Mouse (Mus musculus) hindbrain, embryonic 12.5 days (tissue): ENCODE measurements at regions not wholly inside any gene's neighbourhood (a gene's known extent, or its start where the extent isn't known, plus 50 kb on each side); places are given as distances from the start of the nearest gene placed in this dataset.

Experiments
- ATAC-seq: fragments of 200-750 bp; cut with Nextera tagmentation; 2 replicates; pipeline ENCODE4 v1.8.0; 2017; ENCODE audit warnings: moderate TSS enrichment; ENCODE audit not compliant: low FRiP score
- H3K27ac ChIP-seq: fragments of 300-500 bp; sonication (generic); 2 replicates; pipeline ENCODE4 v1.5.1; 2016; ENCODE audit warnings: mild to moderate bottlenecking
- H3K27me3 ChIP-seq: fragments of 300-500 bp; sonication (generic); 2 replicates; pipeline ENCODE4 v1.6.1; 2016; ENCODE audit warnings: mild to moderate bottlenecking
- H3K36me3 ChIP-seq: fragments of 300-500 bp; sonication (generic); 2 replicates; pipeline ENCODE4 v1.6.1; 2016; ENCODE audit warnings: mild to moderate bottlenecking
- H3K4me1 ChIP-seq: fragments of 300-500 bp; sonication (generic); 2 replicates; pipeline ENCODE4 v1.6.1; 2016
- H3K4me2 ChIP-seq: fragments of 300-500 bp; sonication (generic); replicated peaks from 2 replicates; pipeline ENCODE4 v1.6.1; 2016; ENCODE audit warnings: mild to moderate bottlenecking
- H3K4me3 ChIP-seq: fragments of 300-500 bp; sonication (generic); 2 replicates; pipeline ENCODE4 v1.5.1; 2016; ENCODE audit warnings: mild to moderate bottlenecking
- H3K9ac ChIP-seq: fragments of 300-500 bp; sonication (generic); 2 replicates; pipeline ENCODE4 v1.6.1; 2016; ENCODE audit warnings: mild to moderate bottlenecking, moderate library complexity
- H3K9me3 ChIP-seq: fragments of 300-500 bp; sonication (generic); replicated peaks from 2 replicates; pipeline ENCODE4 v1.6.1; 2016; ENCODE audit warnings: mild to moderate bottlenecking
- WGBS: fragments of 180-500 bp; shearing (Covaris S2); methylation state at CpG from one replicate; pipeline ENCODE4 v1.1.7; 2016; 5-methylcytosine and 5-hydroxymethylcytosine counted together

DNA sequence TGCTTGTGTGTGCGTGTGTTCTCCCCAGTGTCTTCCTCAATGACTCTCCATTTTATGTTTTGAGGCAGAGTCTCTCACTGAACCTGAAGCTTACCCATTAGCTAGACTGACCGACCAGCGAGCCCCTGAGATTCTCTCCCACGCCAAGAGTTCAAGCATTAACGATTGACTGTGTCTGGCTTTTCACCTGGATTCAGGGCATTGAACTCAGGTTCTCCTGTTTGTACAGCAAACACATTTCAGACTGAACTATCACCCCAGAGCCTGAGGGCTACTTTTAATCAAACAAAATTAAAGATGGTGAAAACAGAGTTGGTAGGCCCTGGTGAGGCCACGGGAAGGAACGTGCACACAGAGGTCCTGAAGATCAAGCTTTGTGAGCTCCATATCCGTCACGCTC is 158.2 kb upstream of the Nr2f2 start:
- no peak overlapping the region for H3K27ac ChIP-seq
- H3K9me3 ChIP-seq: no peaks in the 10 kb centered on the region
- no peaks in the 10 kb centered on the region for H3K4me1 ChIP-seq
- no peak for ATAC-seq
- no peak overlapping the region for H3K4me2 ChIP-seq
- WGBS: 92% methylated on average over 9 of the region's 9 CpGs
- no peak overlapping the region for H3K4me3 ChIP-seq
- no peaks in the 10 kb centered on the region for H3K27me3 ChIP-seq
- H3K36me3 ChIP-seq: no peaks in the 10 kb centered on the region
- no peak overlapping the region for H3K9ac ChIP-seq

GRCm38 (mm10) chr7:70524251-70524650 is 157.7 kb upstream of the Nr2f2 start:
- Histone ChIP-seq H3K36me3 (no peaks in the 10 kb centered on the region), H3K9ac (no peak overlapping the region), H3K9me3 (no peaks in the 10 kb centered on the region), H3K4me1 (no peaks in the 10 kb centered on the region), H3K4me3 (no peak overlapping the region), H3K4me2 (no peak overlapping the region), H3K27ac (no peak overlapping the region), H3K27me3 (no peaks in the 10 kb centered on the region)
- 91% methylated on average over 4 of the region's 4 CpGs for WGBS
- ATAC-seq: no peak

- H3K4me2 ChIP-seq: no peak overlapping the region
- no peaks in the 10 kb centered on the region for H3K27me3 ChIP-seq
- no peaks in the 10 kb centered on the region for H3K9me3 ChIP-seq
- peaks cover 7% of the 10 kb centered on the region; the same call in 1 of the 2 replicates for H3K4me1 ChIP-seq
- 53% methylated on average over 3 of the region's 3 CpGs for WGBS
- ATAC-seq: no peak
- no peak overlapping the region for H3K4me3 ChIP-seq
- H3K36me3 ChIP-seq: no peaks in the 10 kb centered on the region
- H3K27ac ChIP-seq: no peak overlapping the region
- H3K9ac ChIP-seq: no peak overlapping the region
Observed at GRCm38 (mm10) chr7:70516741-70517140, 150.2 kb upstream of the Nr2f2 start.

GRCm38 (mm10) chr7:70515341-70515851 is 148.9 kb upstream of the Nr2f2 start:
- no peak overlapping the region for H3K4me2 ChIP-seq
- WGBS: 30% methylated on average over 8 of the region's 8 CpGs
- no peak overlapping the region; the same call in 1 of the 2 replicates for H3K27ac ChIP-seq
- H3K4me3 ChIP-seq: no peak overlapping the region
- peaks cover 7% of the 10 kb centered on the region; the same call in 1 of the 2 replicates for H3K4me1 ChIP-seq
- no peak overlapping the region for H3K9ac ChIP-seq
- H3K9me3 ChIP-seq: no peaks in the 10 kb centered on the region
- H3K36me3 ChIP-seq: no peaks in the 10 kb centered on the region
- ATAC-seq: no peak
- H3K27me3 ChIP-seq: no peaks in the 10 kb centered on the region

DNA sequence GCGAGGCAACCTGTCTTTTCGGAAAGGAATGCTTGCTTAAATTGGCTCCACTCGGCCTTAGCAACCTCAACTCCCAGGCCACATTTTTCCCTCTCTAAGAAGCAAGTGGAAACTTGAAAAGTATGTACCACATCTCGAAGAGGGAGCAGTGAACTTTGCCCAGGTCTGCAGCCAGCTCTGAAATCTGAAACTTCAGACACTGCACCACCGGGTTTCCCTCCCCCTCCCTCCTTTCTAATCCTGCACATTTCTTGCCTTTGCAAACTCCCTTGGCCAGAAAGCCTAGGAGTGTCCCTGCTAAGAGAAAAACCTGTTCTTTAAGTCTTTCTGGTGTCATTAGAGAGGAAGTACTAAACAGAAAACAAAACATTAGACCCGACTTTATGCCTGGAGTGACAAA is 148.1 kb upstream of the Nr2f2 start:
- Histone ChIP-seq H3K27ac (no peak overlapping the region; the same call in 1 of the 2 replicates), H3K9me3 (no peaks in the 10 kb centered on the region), H3K36me3 (no peaks in the 10 kb centered on the region), H3K9ac (no peak overlapping the region), H3K4me3 (no peak overlapping the region), H3K4me1 (peaks cover 7% of the 10 kb centered on the region; the same call in 1 of the 2 replicates), H3K4me2 (no peak overlapping the region), H3K27me3 (no peaks in the 10 kb centered on the region)
- 15% methylated on average over 6 of the region's 6 CpGs for WGBS
- no peak for ATAC-seq

DNA sequence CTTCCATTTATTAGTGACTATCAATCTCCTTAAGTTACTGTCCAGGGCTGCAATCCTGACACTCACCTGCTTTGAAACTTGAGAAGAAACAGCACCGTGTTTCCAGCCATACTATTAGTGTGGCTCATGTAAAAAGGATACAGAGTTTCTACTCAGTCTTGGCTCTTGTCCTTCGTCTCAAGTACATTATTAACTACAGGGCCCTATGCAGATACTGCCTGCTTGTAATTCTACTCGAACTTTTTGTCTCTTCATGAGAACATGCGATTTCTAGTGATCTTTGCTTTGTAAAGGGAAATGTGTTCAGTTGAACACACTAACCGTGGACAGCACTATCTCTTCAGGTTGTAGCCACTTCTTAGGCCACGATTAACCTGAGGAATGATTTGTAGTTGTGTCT is 145.8 kb upstream of the Nr2f2 start:
- H3K27me3 ChIP-seq: no peaks in the 10 kb centered on the region
- H3K4me3 ChIP-seq: no peak overlapping the region
- no peak overlapping the region for H3K27ac ChIP-seq
- H3K9ac ChIP-seq: no peak overlapping the region
- 87% methylated on average over 6 of the region's 6 CpGs for WGBS
- H3K36me3 ChIP-seq: no peaks in the 10 kb centered on the region
- ATAC-seq: no peak
- no peaks in the 10 kb centered on the region for H3K9me3 ChIP-seq
- no peak overlapping the region for H3K4me2 ChIP-seq
- peaks cover 7% of the 10 kb centered on the region; the same call in 1 of the 2 replicates for H3K4me1 ChIP-seq

DNA sequence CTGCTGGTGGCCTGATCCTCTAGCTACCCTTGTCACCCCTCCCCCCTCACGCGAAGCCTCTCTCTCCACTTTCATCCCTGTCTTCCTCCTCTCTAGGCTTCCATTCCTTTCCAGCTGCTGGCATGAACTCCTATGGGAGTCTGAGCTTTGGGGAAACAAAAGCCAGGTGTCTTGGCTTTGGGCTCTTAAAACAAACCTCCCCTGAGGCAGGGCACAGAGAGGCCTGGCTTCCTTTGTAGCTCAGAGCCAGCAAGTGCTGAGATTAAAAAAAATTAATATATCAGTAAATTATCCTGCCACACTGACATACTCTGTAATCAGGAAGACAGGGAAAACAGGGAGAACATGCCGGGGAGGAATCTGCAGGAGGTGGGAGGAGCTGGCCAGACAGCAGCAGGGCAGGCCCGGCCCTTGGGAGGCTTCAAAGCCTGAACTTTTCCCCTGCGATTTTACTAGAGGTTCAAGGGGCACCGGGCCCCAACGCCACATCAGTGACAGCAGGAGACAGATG is 139.2 kb upstream of the Nr2f2 start:
- H3K27ac ChIP-seq: no peak overlapping the region
- ATAC-seq: no peak
- no peak overlapping the region for H3K4me2 ChIP-seq
- WGBS: 16% methylated on average over 7 of the region's 7 CpGs
- H3K4me1 ChIP-seq: peaks cover 7% of the 10 kb centered on the region
- no peaks in the 10 kb centered on the region for H3K27me3 ChIP-seq
- no peaks in the 10 kb centered on the region for H3K9me3 ChIP-seq
- no peaks in the 10 kb centered on the region for H3K36me3 ChIP-seq
- H3K4me3 ChIP-seq: no peak overlapping the region
- H3K9ac ChIP-seq: no peak overlapping the region

- WGBS: 78% methylated on average over 4 of the region's 4 CpGs
- no peak for ATAC-seq
- H3K4me1 ChIP-seq: peaks cover 7% of the 10 kb centered on the region
Observed at GRCm38 (mm10) chr7:70501821-70502220, 135.3 kb upstream of the Nr2f2 start.

DNA sequence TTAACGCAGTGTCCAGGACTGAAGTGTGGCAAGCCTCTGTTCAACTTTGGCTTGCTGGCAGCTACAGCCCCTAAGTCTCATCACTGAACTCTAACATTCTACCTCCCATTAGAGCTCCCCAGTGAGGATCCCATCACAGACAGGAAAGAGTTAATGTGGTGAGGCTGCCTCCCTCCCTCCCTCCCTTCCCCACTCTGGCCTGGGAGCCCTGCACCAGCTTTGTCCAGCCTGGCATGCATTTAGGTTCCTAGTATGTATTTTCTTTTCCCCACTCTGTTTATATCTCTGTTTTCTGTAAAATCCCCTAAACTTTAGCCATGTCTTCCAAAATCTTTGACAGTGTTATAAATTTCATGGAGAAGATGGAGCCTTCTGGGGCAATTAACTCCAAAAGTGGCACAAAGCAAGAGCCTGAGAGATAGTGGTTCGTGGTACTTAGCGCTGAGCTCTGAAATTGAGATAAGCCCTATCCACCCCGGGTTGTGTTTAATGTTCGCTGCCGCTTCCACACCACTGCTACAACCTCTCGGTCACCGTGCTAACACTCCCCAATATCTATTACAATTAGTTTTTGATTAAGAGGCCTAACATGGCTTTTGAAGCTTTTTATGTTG is 130.1 kb upstream of the Nr2f2 start:
- H3K4me2 ChIP-seq: no peak overlapping the region
- 0 out of 2 replicates have a peak, but pooled peaks cover 3% of the 10 kb centered on the region for H3K4me1 ChIP-seq
- WGBS: 46% methylated on average over 8 of the region's 8 CpGs
- no peak for ATAC-seq
- no peak overlapping the region for H3K4me3 ChIP-seq
- no peaks in the 10 kb centered on the region for H3K36me3 ChIP-seq
- H3K9ac ChIP-seq: no peak overlapping the region
- no peaks in the 10 kb centered on the region for H3K27me3 ChIP-seq
- H3K9me3 ChIP-seq: no peaks in the 10 kb centered on the region
- no peak overlapping the region for H3K27ac ChIP-seq

More at GRCm38 (mm10) chr7:70501821-70502220, 135.3 kb upstream of the Nr2f2 start:
- Histone ChIP-seq H3K4me2 (no peak overlapping the region), H3K36me3 (no peaks in the 10 kb centered on the region), H3K9me3 (no peaks in the 10 kb centered on the region), H3K27ac (no peak overlapping the region), H3K27me3 (no peaks in the 10 kb centered on the region), H3K4me3 (no peak overlapping the region), H3K9ac (no peak overlapping the region)

GRCm38 (mm10) chr7:70484201-70484600 is 117.7 kb upstream of the Nr2f2 start:
- Histone ChIP-seq H3K27ac (no peak overlapping the region), H3K9ac (no peak overlapping the region), H3K36me3 (no peaks in the 10 kb centered on the region), H3K27me3 (no peaks in the 10 kb centered on the region), H3K4me3 (no peak overlapping the region), H3K9me3 (no peaks in the 10 kb centered on the region), H3K4me2 (no peak overlapping the region), H3K4me1 (no peaks in the 10 kb centered on the region)
- WGBS: 84% methylated on average over 2 of the region's 2 CpGs
- ATAC-seq: no peak

DNA sequence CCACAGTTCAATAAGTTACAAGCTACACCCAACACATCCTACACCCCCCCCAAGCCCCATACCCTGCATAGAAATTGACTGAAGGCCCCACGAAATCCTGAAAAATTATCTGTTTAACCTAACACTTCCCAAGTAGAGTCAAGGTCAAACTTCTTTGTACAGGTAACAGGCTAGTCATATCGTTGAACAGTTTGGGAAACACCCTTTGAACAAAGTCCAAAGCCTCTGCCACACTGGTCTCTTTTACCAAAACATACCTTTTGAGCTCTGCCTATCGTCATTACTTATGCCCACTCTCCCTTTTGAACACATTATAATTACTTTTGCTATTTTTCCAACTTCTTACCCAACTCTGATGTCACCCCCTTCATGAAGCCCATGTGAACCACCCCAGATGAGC is 117.0 kb upstream of the Nr2f2 start:
- ATAC-seq: no peak
- Histone ChIP-seq H3K27ac (no peak overlapping the region), H3K4me2 (no peak overlapping the region), H3K9ac (no peak overlapping the region), H3K27me3 (no peaks in the 10 kb centered on the region), H3K9me3 (no peaks in the 10 kb centered on the region), H3K4me3 (no peak overlapping the region), H3K36me3 (no peaks in the 10 kb centered on the region), H3K4me1 (no peaks in the 10 kb centered on the region)
- WGBS: 91% methylated on average over 3 of the region's 3 CpGs

DNA sequence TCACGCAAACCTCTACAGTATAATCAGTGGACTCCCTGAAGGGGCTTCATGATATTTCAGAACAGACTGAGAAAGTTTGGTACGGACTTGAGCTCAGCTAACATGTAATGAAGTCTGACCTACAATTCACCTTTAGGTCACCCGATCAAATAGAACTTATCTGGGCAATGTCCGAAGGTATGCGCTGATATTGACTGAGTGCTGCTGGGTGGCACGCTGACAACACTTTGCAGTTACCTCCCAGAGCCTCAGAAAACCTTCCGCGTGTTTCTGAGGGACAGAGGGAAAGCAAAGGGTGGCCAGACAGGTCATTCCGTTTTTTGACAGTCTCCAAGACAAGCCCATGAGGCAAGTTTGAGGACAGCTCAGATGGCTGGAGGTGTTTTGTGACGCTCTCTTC is 115.3 kb upstream of the Nr2f2 start:
- no peaks in the 10 kb centered on the region for H3K4me1 ChIP-seq
- H3K27me3 ChIP-seq: no peaks in the 10 kb centered on the region
- H3K36me3 ChIP-seq: no peaks in the 10 kb centered on the region
- no peak overlapping the region for H3K9ac ChIP-seq
- no peak for ATAC-seq
- H3K27ac ChIP-seq: no peak overlapping the region
- WGBS: 81% methylated on average over 10 of the region's 10 CpGs
- H3K4me2 ChIP-seq: no peak overlapping the region
- H3K4me3 ChIP-seq: no peak overlapping the region
- no peaks in the 10 kb centered on the region for H3K9me3 ChIP-seq

DNA sequence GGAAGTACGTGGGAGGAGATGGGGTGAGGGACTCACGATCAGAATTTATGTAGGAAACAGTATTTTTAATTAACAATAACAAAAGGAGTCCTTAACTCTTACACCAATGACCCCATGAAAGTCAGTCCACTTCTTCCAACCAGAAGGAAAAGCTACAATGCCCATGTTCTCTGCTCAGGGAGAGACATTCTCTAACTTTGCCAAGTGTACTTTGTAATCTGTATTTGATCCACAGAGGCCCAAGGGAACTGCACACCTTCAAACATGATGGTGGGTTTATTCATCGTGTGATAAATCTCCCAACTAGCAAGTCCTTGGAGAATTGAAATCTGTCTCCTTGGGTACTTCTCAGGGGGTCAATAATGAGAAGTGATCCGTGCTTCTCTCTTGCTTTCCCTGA is 106.3 kb upstream of the Nr2f2 start:
- ATAC-seq: no peak
- no peak overlapping the region for H3K4me2 ChIP-seq
- H3K4me3 ChIP-seq: no peak overlapping the region
- no peaks in the 10 kb centered on the region for H3K4me1 ChIP-seq
- no peaks in the 10 kb centered on the region for H3K36me3 ChIP-seq
- no peaks in the 10 kb centered on the region for H3K27me3 ChIP-seq
- 85% methylated on average over 4 of the region's 4 CpGs for WGBS
- no peak overlapping the region for H3K9ac ChIP-seq
- H3K27ac ChIP-seq: no peak overlapping the region
- H3K9me3 ChIP-seq: no peaks in the 10 kb centered on the region
